12 mouse cellular contexts compared by ENCODE assay signal in the genomic region with DNA sequence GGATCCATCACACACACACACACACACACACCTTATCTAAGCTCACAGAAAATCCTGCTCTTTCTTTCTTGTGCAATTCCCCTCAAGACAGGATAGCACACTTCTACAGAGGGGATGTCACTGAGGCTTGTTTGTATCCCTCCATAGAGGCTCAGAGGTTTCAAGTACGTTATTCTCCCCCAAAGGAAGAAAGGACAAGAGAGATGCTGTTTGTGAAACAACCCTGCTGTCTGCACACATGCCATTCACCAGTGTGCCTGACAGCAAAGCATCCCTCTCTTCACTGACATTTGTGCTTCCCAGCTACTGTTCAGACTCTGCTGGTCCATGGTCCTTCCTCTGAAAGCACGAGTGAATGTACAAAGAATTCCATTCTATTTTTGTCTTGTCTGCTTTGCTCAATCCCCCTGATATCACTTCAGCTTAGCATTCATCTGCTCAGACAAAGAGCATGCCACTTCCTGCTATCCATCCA.
DNase-seq lines count a peak whose midpoint lies in the region; ATAC-seq lines count a peak whose summit lies in the region.
"Had no signal": no experiment of that assay in that cellular context is flagged by ENCODE, and none has a peak within 500 bp of the region (broad histone marks: within the 10 kb centered on the region; RNA-seq: fewer than 3 reads in every experiment).

No protein-coding gene starts in this region.

- WGBS in embryonic facial prominence, embryonic 14.5 days: 15% methylated on average over 2 of the region's 2 CpGs
- 13% methylated on average over 2 of the region's 2 CpGs for WGBS in hindbrain, embryonic 13.5 days
- 2% methylated on average over 2 of the region's 2 CpGs for WGBS in midbrain, embryonic 15.5 days
- 59% methylated on average over 2 of the region's 2 CpGs for WGBS in kidney, embryonic 16.5 days

- peak; percentile 62; the same call in 1 of the 2 replicates for ATAC-seq in embryonic facial prominence, embryonic 14.5 days (ENCODE audit: low read depth)
- ATAC-seq in hindbrain, embryonic 13.5 days (ENCODE audit: low FRiP score): peak; percentile 61; the same call in 1 of the 2 replicates
- ATAC-seq in midbrain, embryonic 15.5 days (replicated peaks): peak; percentile 84
- no peak for ATAC-seq in kidney, embryonic 16.5 days (ENCODE audit: low FRiP score, low TSS enrichment)
- ATAC-seq: activated CD4-positive, CD25-positive, alpha-beta regulatory T cell, adult 4 months had no signal

- H3K36me3 ChIP-seq in embryonic facial prominence, embryonic 14.5 days (ENCODE audit: control insufficient read depth, insufficient read depth, low read length): no peaks in the 10 kb centered on the region
- no peaks in the 10 kb centered on the region for H3K36me3 ChIP-seq in hindbrain, embryonic 13.5 days
- no peaks in the 10 kb centered on the region for H3K36me3 ChIP-seq in midbrain, embryonic 15.5 days (replicated peaks)
- no peaks in the 10 kb centered on the region for H3K36me3 ChIP-seq in kidney, embryonic 16.5 days (ENCODE audit: insufficient read depth, low read length)
- H3K36me3 ChIP-seq: lung, embryonic 15.5 days had no signal

- no peak overlapping the region for H3K9ac ChIP-seq in embryonic facial prominence, embryonic 14.5 days (ENCODE audit: low read depth, low read length)
- 0 out of 2 replicates have a peak overlapping the region, but pooled peaks have one; percentile 14 for H3K9ac ChIP-seq in hindbrain, embryonic 13.5 days
- no peak overlapping the region for H3K9ac ChIP-seq in midbrain, embryonic 15.5 days
- H3K9ac ChIP-seq in kidney, embryonic 16.5 days (replicated peaks; ENCODE audit: low read length): no peak overlapping the region
- H3K9ac ChIP-seq: lung, embryonic 15.5 days had no signal

- no peak overlapping the region for H3K4me3 ChIP-seq in embryonic facial prominence, embryonic 14.5 days (ENCODE audit: low read depth, low read length)
- no peak overlapping the region for H3K4me3 ChIP-seq in hindbrain, embryonic 13.5 days
- H3K4me3 ChIP-seq in midbrain, embryonic 15.5 days: no peak overlapping the region
- H3K4me3 ChIP-seq in kidney, embryonic 16.5 days (ENCODE audit: low read length): no peak overlapping the region
- H3K4me3 ChIP-seq: gastrocnemius, adult 2 months; layer of hippocampus, adult 2 months; lung, embryonic 15.5 days had no signal

- peak; percentile 4 for DNase-seq in embryo, embryonic 10.5 days (ENCODE audit: low spot score)
- peak; percentile 13 for DNase-seq in embryonic facial prominence, embryonic 14.5 days (ENCODE audit: low spot score)
- no peak for DNase-seq in kidney, adult 8-10 months
- no peak for DNase-seq in lung, postnatal 4 days
- DNase-seq: gastrocnemius, adult 2 months; right cerebral cortex, postnatal 25 days had no signal

- no peaks in the 10 kb centered on the region for H3K4me1 ChIP-seq in embryonic facial prominence, embryonic 14.5 days (ENCODE audit: control insufficient read depth, insufficient read depth, low read length)
- peaks cover 6% of the 10 kb centered on the region; the same call in 1 of the 2 replicates for H3K4me1 ChIP-seq in hindbrain, embryonic 13.5 days (replicated peaks)
- peaks cover 6% of the 10 kb centered on the region for H3K4me1 ChIP-seq in midbrain, embryonic 15.5 days
- no peaks in the 10 kb centered on the region for H3K4me1 ChIP-seq in kidney, embryonic 16.5 days (ENCODE audit: insufficient read depth, low read length)
- H3K4me1 ChIP-seq: lung, embryonic 15.5 days had no signal

- no peaks in the 10 kb centered on the region for H3K9me3 ChIP-seq in embryonic facial prominence, embryonic 14.5 days (ENCODE audit: control insufficient read depth, low read length)
- H3K9me3 ChIP-seq in hindbrain, embryonic 13.5 days: no peaks in the 10 kb centered on the region
- H3K9me3 ChIP-seq in midbrain, embryonic 15.5 days: no peaks in the 10 kb centered on the region
- no peaks in the 10 kb centered on the region for H3K9me3 ChIP-seq in kidney, embryonic 16.5 days (ENCODE audit: low read length)
- H3K9me3 ChIP-seq: lung, embryonic 15.5 days had no signal

- H3K27ac ChIP-seq in embryonic facial prominence, embryonic 14.5 days (replicated peaks; ENCODE audit: low read depth, low read length): no peak overlapping the region
- H3K27ac ChIP-seq in hindbrain, embryonic 13.5 days: peak overlapping the region; percentile 55; the same call in 1 of the 2 replicates
- H3K27ac ChIP-seq in midbrain, embryonic 15.5 days: peak overlapping the region; percentile 54
- no peak overlapping the region for H3K27ac ChIP-seq in kidney, embryonic 16.5 days (ENCODE audit: low read length)
- H3K27ac ChIP-seq: gastrocnemius, adult 2 months; layer of hippocampus, adult 2 months; lung, embryonic 15.5 days had no signal

- H3K27me3 ChIP-seq in embryonic facial prominence, embryonic 14.5 days (replicated peaks; ENCODE audit: control insufficient read depth, insufficient read depth, low read length): no peaks in the 10 kb centered on the region
- H3K27me3 ChIP-seq in hindbrain, embryonic 13.5 days: no peaks in the 10 kb centered on the region
- no peaks in the 10 kb centered on the region for H3K27me3 ChIP-seq in midbrain, embryonic 15.5 days (replicated peaks)
- H3K27me3 ChIP-seq in kidney, embryonic 16.5 days (ENCODE audit: insufficient read depth, low read length): no peaks in the 10 kb centered on the region
- H3K27me3 ChIP-seq: lung, embryonic 15.5 days had no signal

- H3K4me2 ChIP-seq in embryonic facial prominence, embryonic 14.5 days (ENCODE audit: low read depth, low read length): no peak overlapping the region
- H3K4me2 ChIP-seq in hindbrain, embryonic 13.5 days: no peak overlapping the region
- H3K4me2 ChIP-seq in midbrain, embryonic 15.5 days: no peak overlapping the region
- H3K4me2 ChIP-seq in kidney, embryonic 16.5 days (replicated peaks; ENCODE audit: low read depth, low read length): no peak overlapping the region
- H3K4me2 ChIP-seq: lung, embryonic 15.5 days had no signal

Comparison
In these comparisons a context has a peak if more than half of its experiments do, and no peak if none do; other contexts are left out.
1. DNase-seq: peak in embryo, embryonic 10.5 days (single experiment) and embryonic facial prominence, embryonic 14.5 days (single experiment); none in kidney, adult 8-10 months (0 of 2) and lung, postnatal 4 days (0 of 2).
2. H3K27ac ChIP-seq: peak in hindbrain, embryonic 13.5 days (single experiment) and midbrain, embryonic 15.5 days (single experiment); none in embryonic facial prominence, embryonic 14.5 days (single experiment) and kidney, embryonic 16.5 days (single experiment).